Mouse (Mus musculus) forebrain, postnatal 0 days (tissue): ENCODE data around the gene Lmnb2. TPM values are rescaled to one million over a fixed set of nuclear protein-coding genes. Genes with fewer than 3 reads are reported as not detected.

Experiments used
- ATAC-seq: fragments of 200-750 bp; cut with Nextera tagmentation; 2 replicates; pipeline ENCODE4 v1.8.0; 2017; ENCODE audit warnings: mild to moderate bottlenecking, moderate library complexity
- DNase-seq: peaks from one replicate; pipeline ENCODE4 v3.0.0-alpha.2; 2015
- H3K27ac ChIP-seq: fragments of 300-500 bp; sonication (generic); 2 replicates; pipeline ENCODE4 v1.5.1; 2014; ENCODE audit warnings: low read depth, mild to moderate bottlenecking, antibody characterized with exemption, low read length, moderate library complexity, mixed read lengths
- H3K27me3 ChIP-seq: fragments of 300-500 bp; sonication (generic); 2 replicates; pipeline ENCODE4 v1.6.1; 2014; ENCODE audit warnings: mild to moderate bottlenecking, low read length, mixed read lengths; ENCODE audit not compliant: insufficient read depth
- H3K36me3 ChIP-seq: fragments of 300-500 bp; sonication (generic); 2 replicates; pipeline ENCODE4 v1.6.1; 2014; ENCODE audit warnings: mild to moderate bottlenecking, moderate library complexity; ENCODE audit not compliant: insufficient read depth
- H3K4me1 ChIP-seq: fragments of 300-500 bp; sonication (generic); 2 replicates; pipeline ENCODE4 v1.6.1; 2014; ENCODE audit warnings: antibody characterized with exemption; ENCODE audit not compliant: insufficient read depth
- H3K4me2 ChIP-seq: fragments of 300-500 bp; sonication (generic); 2 replicates; pipeline ENCODE4 v1.6.1; 2014; ENCODE audit warnings: low read depth, mild to moderate bottlenecking, moderate library complexity
- H3K4me3 ChIP-seq: fragments of 300-500 bp; sonication (generic); 2 replicates; pipeline ENCODE4 v1.5.1; 2014; ENCODE audit warnings: low read depth, low read length, mixed read lengths
- H3K9ac ChIP-seq: fragments of 300-500 bp; sonication (generic); 2 replicates; pipeline ENCODE4 v1.6.1; 2014; ENCODE audit warnings: mild to moderate bottlenecking
- H3K9me3 ChIP-seq: fragments of 300-500 bp; sonication (generic); 2 replicates; pipeline ENCODE4 v1.6.1; 2016; ENCODE audit warnings: low read length
- CTCF ChIP-seq: sonication (generic); IDR thresholded peaks from 2 replicates; pipeline ENCODE4 v1.5.1; 2016; ENCODE audit warnings: antibody characterized with exemption, control low read depth, low read depth
- WGBS: fragments of 180-500 bp; shearing (Covaris S2); extraction: QIAGEN DNeasy Blood & Tissue Kit; methylation state at CpG from one replicate; pipeline ENCODE4 v1.1.7; 2014; 5-methylcytosine and 5-hydroxymethylcytosine counted together
- polyA plus RNA-seq: library from polyadenylated mRNA; unstranded; fragments of >200 nt; fragmentation: Nextera tagmentation; extraction: Ambion mirVana; gene quantifications from 2 replicates; pipeline ENCODE4 v1.2.1, GENCODE M21; 2015
- total RNA-seq: library from RNA; depleted of rRNA; stranded (reverse); fragments of >200 nt; gene quantifications from 2 replicates; pipeline ENCODE4 v1.2.3, GENCODE M21; 2014

Lmnb2 gene
- total and polyA plus RNA-seq, 2 experiments from 2014 or later = 24.5 to 46.1 TPM

- peak overlapping the region; percentile 89 for H3K4me3 ChIP-seq
- peak overlapping the region; percentile 89 for H3K27ac ChIP-seq
- DNase-seq (no peak), ATAC-seq (no peak)
- H3K9me3 ChIP-seq = no peaks in the 10 kb centered on the region
- no peaks in the 10 kb centered on the region for H3K27me3 ChIP-seq
- H3K9ac ChIP-seq = peak overlapping the region; percentile 80
- H3K36me3 ChIP-seq = peaks cover 33% of the 10 kb centered on the region
- H3K4me2 ChIP-seq = peak overlapping the region; percentile 91
- WGBS = 20% methylated on average over 25 of the region's 25 CpGs
- H3K4me1 ChIP-seq = peaks cover 6% of the 10 kb centered on the region
- TF ChIP-seq CTCF = no peak
Observed at GRCm38 (mm10) chr10:80899591-80900317, 18.3 kb downstream of the Lmnb2 start.

GRCm38 (mm10) chr10:80899074-80899473 lies 19.0 kb downstream of the Lmnb2 start:
- Histone ChIP-seq H3K27me3 (no peaks in the 10 kb centered on the region), H3K4me3 (no peak overlapping the region), H3K9ac (no peak overlapping the region), H3K4me2 (no peak overlapping the region), H3K27ac (no peak overlapping the region), H3K36me3 (peaks cover 26% of the 10 kb centered on the region), H3K4me1 (peaks cover 6% of the 10 kb centered on the region), H3K9me3 (no peaks in the 10 kb centered on the region)
- no peak for DNase-seq
- no peak for TF ChIP-seq CTCF
- ATAC-seq = no peak
- 89% methylated on average over 8 of the region's 8 CpGs for WGBS

- no peak overlapping the region for H3K4me3 ChIP-seq
- no peak overlapping the region for H3K9ac ChIP-seq
- H3K4me1 ChIP-seq = peaks cover 6% of the 10 kb centered on the region
- H3K9me3 ChIP-seq = no peaks in the 10 kb centered on the region
- TF ChIP-seq CTCF = no peak
- H3K27me3 ChIP-seq = no peaks in the 10 kb centered on the region
- no peak overlapping the region for H3K27ac ChIP-seq
- DNase-seq (peak; percentile 46), ATAC-seq (no peak)
- H3K36me3 ChIP-seq = peaks cover 15% of the 10 kb centered on the region
- 38% methylated on average over 41 of the region's 41 CpGs for WGBS
- H3K4me2 ChIP-seq = peak overlapping the region; percentile 5; the same call in 1 of the 2 replicates
Observed at GRCm38 (mm10) chr10:80897861-80898510, 20.1 kb downstream of the Lmnb2 start.

GRCm38 (mm10) chr10:80896581-80897485 lies 21.2 kb downstream of the Lmnb2 start:
- Histone ChIP-seq H3K27ac (no peak overlapping the region), H3K4me3 (no peak overlapping the region), H3K27me3 (no peaks in the 10 kb centered on the region), H3K9ac (no peak overlapping the region), H3K4me1 (peaks cover 6% of the 10 kb centered on the region), H3K36me3 (peaks cover 4% of the 10 kb centered on the region), H3K4me2 (no peak overlapping the region), H3K9me3 (no peaks in the 10 kb centered on the region)
- DNase-seq (no peak), ATAC-seq (no peak)
- no peak for TF ChIP-seq CTCF
- WGBS = 73% methylated on average over 24 of the region's 24 CpGs

DNA sequence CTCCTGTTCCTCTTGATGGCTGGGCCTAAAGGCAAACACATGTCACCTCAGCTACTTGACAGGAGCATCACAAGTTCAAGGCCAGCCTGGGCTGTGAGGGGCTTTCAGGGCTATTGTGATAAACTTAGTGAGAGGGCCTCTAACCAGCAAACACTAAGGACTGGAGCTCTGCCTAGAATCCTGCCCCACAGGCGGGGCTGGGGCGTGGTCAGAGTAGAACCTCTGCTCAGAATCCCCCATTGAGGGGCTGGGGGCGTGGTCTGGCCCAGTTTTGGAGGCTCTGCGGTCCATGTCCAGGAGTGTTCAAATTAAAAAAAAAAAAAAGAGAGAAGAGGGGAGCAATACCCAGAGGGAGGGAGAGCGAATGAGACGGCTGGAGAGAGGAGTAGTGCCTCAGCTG lies 22.3 kb downstream of the Lmnb2 start:
- Histone ChIP-seq H3K27ac (no peak overlapping the region), H3K9ac (no peak overlapping the region), H3K36me3 (peaks cover 4% of the 10 kb centered on the region), H3K9me3 (no peaks in the 10 kb centered on the region), H3K4me3 (no peak overlapping the region), H3K27me3 (no peaks in the 10 kb centered on the region), H3K4me1 (peaks cover 6% of the 10 kb centered on the region), H3K4me2 (no peak overlapping the region)
- WGBS = 86% methylated on average over 6 of the region's 6 CpGs
- DNase-seq = no peak
- no peak for TF ChIP-seq CTCF
- no peak for ATAC-seq

GRCm38 (mm10) chr10:80895100-80895499 lies 22.9 kb downstream of the Lmnb2 start:
- WGBS = 80% methylated on average over 7 of the region's 7 CpGs
- Histone ChIP-seq H3K4me3 (no peak overlapping the region), H3K4me2 (no peak overlapping the region), H3K4me1 (peaks cover 6% of the 10 kb centered on the region), H3K36me3 (peaks cover 4% of the 10 kb centered on the region), H3K9ac (no peak overlapping the region), H3K27me3 (no peaks in the 10 kb centered on the region), H3K9me3 (no peaks in the 10 kb centered on the region), H3K27ac (no peak overlapping the region)
- DNase-seq = no peak
- no peak for TF ChIP-seq CTCF
- ATAC-seq = no peak
